Mouse (Mus musculus) hematopoietic multipotent progenitor cell, adult 10-12 weeks (in vitro differentiated cells): Measurements from ENCODE around the gene Creld2. TPM values are rescaled to one million over a fixed set of nuclear protein-coding genes. Genes with fewer than 3 reads are reported as not detected.

Experiments
- polyA plus RNA-seq: library from polyadenylated mRNA; stranded (reverse); fragments of >175 nt; gene quantifications from 2 replicates; pipeline ENCODE4 v1.2.3, GENCODE M21; 2012; ENCODE audit warnings: low replicate concordance

Gene Creld2
- polyA plus RNA-seq: 22.5 and 50.6 TPM in 2 replicates

GRCm38 (mm10) chr15:88819026-88819905 is at the start of gene Creld2, which contains the start of gene Alg12:
TSS of gene Creld2 (plus strand) at chr15:88819646.
TSS of gene Alg12 (minus strand) at chr15:88819318.

GRCm38 (mm10) chr15:88861772-88862622 is 42.6 kb downstream of the Creld2 start, which contains the start of gene Pim3:
TSS of gene Pim3 (plus strand) at chr15:88862186.

Other genes starting within 250 kb of the Creld2 start
- not detected in 2 replicates for gene Zdhhc25, start 219.3 kb upstream of the Creld2 start, polyA plus RNA-seq
- 40.7 and 42.6 TPM in 2 replicates for gene Brd1, start 85.4 kb upstream of the Creld2 start, polyA plus RNA-seq
- gene Zbed4, start 68.0 kb upstream of the Creld2 start, polyA plus RNA-seq: 5.3 and 6.3 TPM in 2 replicates
- 2.2 and 8.6 TPM in 2 replicates for gene Alg12, start 328 bp upstream of the Creld2 start, polyA plus RNA-seq
- 18.2 and 33.2 TPM in 2 replicates for gene Pim3, start 42.5 kb downstream of the Creld2 start, polyA plus RNA-seq
- not detected in 2 replicates for gene Ttll8, start 134.8 kb downstream of the Creld2 start, polyA plus RNA-seq
- not detected in 2 replicates for gene Mlc1, start 159.4 kb downstream of the Creld2 start, polyA plus RNA-seq
- gene Mov10l1, start 163.3 kb downstream of the Creld2 start, polyA plus RNA-seq: not detected in 2 replicates
- gene Panx2, start 240.1 kb downstream of the Creld2 start, polyA plus RNA-seq: 0.07 and 0.22 TPM in 2 replicates